Mouse (Mus musculus): ENCODE measurements around the gene Hoxa10.

DNA sequence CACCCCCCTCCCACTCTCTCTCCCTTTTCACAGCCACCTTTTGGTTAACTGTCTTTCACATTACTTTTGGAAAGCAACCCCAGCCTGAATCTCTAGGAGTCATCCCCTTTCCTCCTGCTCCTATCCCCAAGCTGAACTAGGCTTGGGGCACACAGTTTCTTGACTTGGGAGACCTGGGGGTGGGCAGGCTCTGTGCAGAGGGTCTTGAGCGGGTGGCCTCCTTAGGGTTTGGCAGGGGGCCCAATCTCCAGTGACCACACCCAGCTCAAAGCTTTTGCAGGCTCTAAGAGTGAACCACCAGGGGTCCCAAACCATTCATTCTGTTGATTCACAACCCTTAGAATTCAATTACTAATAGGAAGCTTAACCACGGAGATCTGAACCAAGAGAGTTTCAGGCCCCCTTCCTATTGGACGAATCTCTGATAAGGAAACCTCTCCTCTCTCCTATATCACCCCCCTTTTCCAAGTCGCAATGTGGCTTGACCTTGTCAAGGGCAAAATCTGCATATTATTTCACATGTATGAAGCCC lies 2.2 kb upstream of the Hoxa10 start:
- TF ChIP-seq CTCF (IDR thresholded peaks at IDR 0.05; ENCODE audit: low read depth, low read length) = no peak
- no peak for TF ChIP-seq TAL1 (conservative IDR thresholded peaks at IDR 0.05; ENCODE audit: low read depth, low read length)
